18 mouse cellular contexts compared by ENCODE assay signal in the genomic region with DNA sequence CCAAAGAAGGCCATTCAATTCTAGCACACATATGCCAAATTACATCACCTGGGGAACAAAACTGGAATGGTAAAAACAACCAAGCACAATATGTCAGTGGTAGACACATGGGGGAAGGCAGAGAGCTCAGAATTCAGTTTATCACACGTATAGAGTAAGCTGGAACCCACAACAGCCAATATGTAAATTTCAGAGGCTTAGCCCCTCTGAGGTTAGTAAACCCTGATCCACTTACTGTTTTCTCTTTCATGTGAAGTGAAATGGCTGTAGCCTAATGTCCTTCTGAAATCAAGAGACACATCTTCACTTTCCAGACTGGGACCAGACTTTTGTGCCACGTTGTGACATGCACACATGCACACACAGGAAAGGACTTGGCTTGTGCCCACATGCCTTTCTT.
"Had no signal": no experiment of that assay in that cellular context is flagged by ENCODE, and none has a peak within 500 bp of the region (broad histone marks: within the 10 kb centered on the region; RNA-seq: fewer than 3 reads in every experiment).

No protein-coding gene starts in this region.

- H3K9ac ChIP-seq: liver, embryonic 12.5 days; liver, embryonic 14.5 days; lung, embryonic 14.5 days; midbrain, embryonic 13.5 days; midbrain, embryonic 15.5 days; neural tube, embryonic 12.5 days; stomach, embryonic 15.5 days had no signal

- DNase-seq: lung, embryonic 14.5 days; lung, postnatal 10 days; lung, postnatal 36 days; right cerebral cortex, postnatal 14 days; spleen, adult 18-20 months; thymus, adult 2 months; thymus, postnatal 25 days; thymus, postnatal 4 days had no signal

- H3K9me3 ChIP-seq: liver, embryonic 12.5 days; megakaryocyte, embryonic 14.5 days; midbrain, embryonic 13.5 days; midbrain, embryonic 15.5 days; neural tube, embryonic 12.5 days; stomach, embryonic 15.5 days had no signal

- H3K4me2 ChIP-seq: liver, embryonic 12.5 days; lung, embryonic 14.5 days; midbrain, embryonic 11.5 days; midbrain, embryonic 13.5 days; midbrain, embryonic 15.5 days; neural tube, embryonic 12.5 days; stomach, embryonic 15.5 days had no signal

- H3K4me3 ChIP-seq: liver, embryonic 12.5 days; megakaryocyte, embryonic 14.5 days; midbrain, embryonic 13.5 days; midbrain, embryonic 15.5 days; neural tube, embryonic 12.5 days; stomach, embryonic 15.5 days had no signal

- H3K36me3 ChIP-seq: liver, embryonic 12.5 days; midbrain, embryonic 13.5 days; midbrain, embryonic 15.5 days; neural tube, embryonic 12.5 days; stomach, embryonic 15.5 days had no signal

- H3K4me1 ChIP-seq: midbrain, embryonic 13.5 days; neural tube, embryonic 12.5 days; stomach, embryonic 15.5 days had no signal

- H3K27me3 ChIP-seq: liver, embryonic 12.5 days; megakaryocyte, embryonic 14.5 days; midbrain, embryonic 13.5 days; midbrain, embryonic 15.5 days; neural tube, embryonic 12.5 days; stomach, embryonic 15.5 days had no signal

- H3K27ac ChIP-seq: liver, embryonic 12.5 days; liver, embryonic 14.5 days; macrophage; midbrain, embryonic 13.5 days; midbrain, embryonic 15.5 days; neural tube, embryonic 12.5 days; stomach, embryonic 15.5 days; stomach, postnatal 0 days had no signal
